Mouse (Mus musculus): ENCODE measurements around the gene Pank1.

Gene Pank1

GRCm38 (mm10) chr19:34879624-34880023 lies 369 bp upstream of the Pank1 start:
- no peak for DNase-seq (ENCODE audit: low read depth, low spot score)

GRCm38 (mm10) chr19:34877898-34878602 lies 1.2 kb downstream of the Pank1 start:
- DNase-seq (ENCODE audit: low read depth, low spot score) = peak; percentile 98

GRCm38 (mm10) chr19:34876676-34877075 lies 2.6 kb downstream of the Pank1 start:
- no peak for DNase-seq (ENCODE audit: low read depth, low spot score)

- DNase-seq (ENCODE audit: low read depth, low spot score) = no peak
These were observed 9.9 kb downstream of the Pank1 start for GRCm38 (mm10) chr19:34869375-34869774.

GRCm38 (mm10) chr19:34868093-34868741 lies 11.0 kb downstream of the Pank1 start:
- no peak for DNase-seq (ENCODE audit: low read depth, low spot score)

GRCm38 (mm10) chr19:34863737-34864136 lies 15.5 kb downstream of the Pank1 start:
- DNase-seq (ENCODE audit: low read depth, low spot score) = no peak

- no peak for DNase-seq (ENCODE audit: low read depth, low spot score)
These were observed 23.1 kb downstream of the Pank1 start for GRCm38 (mm10) chr19:34856021-34856651.

GRCm38 (mm10) chr19:34851161-34851560 lies 28.1 kb downstream of the Pank1 start:
- no peak for DNase-seq (ENCODE audit: low read depth, low spot score)

GRCm38 (mm10) chr19:34849426-34849825 lies 29.8 kb downstream of the Pank1 start:
- DNase-seq (ENCODE audit: low read depth, low spot score) = no peak

- DNase-seq (ENCODE audit: low read depth, low spot score) = no peak
These were observed 31.1 kb downstream of the Pank1 start for GRCm38 (mm10) chr19:34848164-34848563.

- no peak for DNase-seq (ENCODE audit: low read depth, low spot score)
These were observed 32.2 kb downstream of the Pank1 start for GRCm38 (mm10) chr19:34847103-34847502.

- DNase-seq (ENCODE audit: low read depth, low spot score) = no peak
These were observed 32.7 kb downstream of the Pank1 start for GRCm38 (mm10) chr19:34846508-34847038.

- no peak for DNase-seq (ENCODE audit: low read depth, low spot score)
These were observed 33.2 kb downstream of the Pank1 start for GRCm38 (mm10) chr19:34846005-34846404.

- peak; percentile 40 for DNase-seq (ENCODE audit: low read depth, low spot score)
These were observed 33.9 kb downstream of the Pank1 start for GRCm38 (mm10) chr19:34845331-34845730.

GRCm38 (mm10) chr19:34844760-34845159 lies 34.5 kb downstream of the Pank1 start:
- no peak for DNase-seq (ENCODE audit: low read depth, low spot score)

- DNase-seq (ENCODE audit: low read depth, low spot score) = no peak
These were observed 35.2 kb downstream of the Pank1 start for GRCm38 (mm10) chr19:34844047-34844446.

GRCm38 (mm10) chr19:34841719-34842506 lies 37.3 kb downstream of the Pank1 start:
- no peak for DNase-seq (ENCODE audit: low read depth, low spot score)

GRCm38 (mm10) chr19:34838624-34839023 lies 40.6 kb downstream of the Pank1 start:
- no peak for DNase-seq (ENCODE audit: low read depth, low spot score)

GRCm38 (mm10) chr19:34831702-34832101 lies 47.6 kb downstream of the Pank1 start:
- no peak for DNase-seq (ENCODE audit: low read depth, low spot score)

- DNase-seq (ENCODE audit: low read depth, low spot score) = no peak
These were observed 51.2 kb downstream of the Pank1 start for GRCm38 (mm10) chr19:34827916-34828635.

GRCm38 (mm10) chr19:34827444-34827843 lies 51.8 kb downstream of the Pank1 start:
- DNase-seq (ENCODE audit: low read depth, low spot score) = no peak
